Mouse (Mus musculus) 3134 (cell line): ENCODE measurements at regions not wholly inside any gene's neighbourhood (a gene's known extent, or its start where the extent isn't known, plus 50 kb on each side); places are given as distances from the start of the nearest gene placed in this dataset.
A peak's percentile ranks its signal among the peaks of the same experiment; 100 is the strongest.

Source experiments
- DNase-seq: peaks from one replicate; pipeline ENCODE4 v3.0.0-alpha.2; 2011; ENCODE audit warnings: low spot score; ENCODE audit not compliant: insufficient read length; ENCODE audit errors: extremely low read depth

GRCm38 (mm10) chr10:14602681-14603080 lies 57.2 kb upstream of the Adgrg6 start:
- peak; percentile 9 for DNase-seq

- DNase-seq = no peak
Observed at GRCm38 (mm10) chr10:14601031-14601430, 55.6 kb upstream of the Adgrg6 start.

- no peak for DNase-seq
Observed at GRCm38 (mm10) chr10:14600056-14600455, 54.6 kb upstream of the Adgrg6 start.
